Mouse (Mus musculus): Measurements from ENCODE around the gene Hmg20a. TPM values are rescaled to one million over a fixed set of nuclear protein-coding genes. Genes with fewer than 3 reads are reported as not detected.

Gene Hmg20a
- polyA plus RNA-seq, 1 experiment = 0.26 TPM

DNA sequence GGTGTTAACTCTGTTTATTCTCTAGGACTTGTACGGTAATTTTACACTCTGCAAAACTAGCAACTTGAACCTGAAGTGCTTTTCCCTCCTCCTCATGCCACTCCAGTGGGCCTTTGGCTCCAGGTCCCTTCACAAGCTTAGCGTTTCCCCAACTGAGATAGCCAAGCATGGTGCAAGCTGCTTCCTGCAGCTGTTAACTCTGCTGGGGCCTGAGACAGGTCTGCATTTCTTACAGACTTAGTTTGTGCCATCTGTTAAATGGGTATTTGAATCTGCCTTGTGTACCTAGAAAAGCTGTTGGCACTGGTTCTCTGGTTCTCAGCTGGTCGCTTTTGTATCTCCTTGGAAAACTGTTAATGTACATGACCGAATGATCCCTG, 89.3 kb downstream of the Hmg20a start:
- H3K4me3 ChIP-seq (replicated peaks) = no peak overlapping the region
- no peaks in the 10 kb centered on the region for H3K9me3 ChIP-seq (ENCODE audit: control insufficient read depth, low read length)
- H3K27me3 ChIP-seq (ENCODE audit: control insufficient read depth) = peaks cover 14% of the 10 kb centered on the region
- no peaks in the 10 kb centered on the region for H3K36me3 ChIP-seq (ENCODE audit: control insufficient read depth)
- peaks cover 12% of the 10 kb centered on the region for H3K4me1 ChIP-seq (ENCODE audit: control insufficient read depth)
- TF ChIP-seq TAL1 (IDR thresholded peaks at IDR 0.05; ENCODE audit: low read length) = no peak
- TF ChIP-seq GATA1 (IDR thresholded peaks at IDR 0.05; ENCODE audit: low read length) = no peak

DNA sequence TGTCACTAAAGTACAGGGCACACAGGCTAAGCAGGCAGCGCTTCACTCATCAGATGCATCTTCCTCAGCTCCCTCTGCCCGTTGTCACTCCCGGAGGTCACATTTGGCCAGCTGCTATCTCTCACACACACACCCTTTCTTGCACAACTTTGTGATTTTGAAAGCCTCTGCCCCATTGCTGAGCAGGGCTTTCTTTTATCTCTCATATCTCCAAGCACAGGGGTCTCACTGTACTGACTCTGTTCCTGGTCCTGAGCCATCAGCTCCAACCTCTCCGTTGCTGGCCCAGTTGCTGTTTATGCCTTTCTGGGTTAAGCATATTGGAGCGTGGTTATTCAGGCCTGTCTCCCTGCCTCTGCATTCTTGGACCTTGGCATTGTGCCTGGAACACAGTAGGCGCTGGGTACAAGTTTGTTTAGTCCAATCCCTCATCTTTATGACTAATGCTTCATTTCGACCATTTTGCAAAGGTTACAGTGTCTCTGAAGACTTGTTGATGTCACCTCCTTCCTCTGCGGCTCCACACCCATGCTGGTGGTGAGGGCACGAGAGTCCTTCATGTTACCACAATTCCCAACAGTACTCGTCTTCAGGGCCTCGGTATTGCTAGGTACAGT, 90.5 kb downstream of the Hmg20a start:
- no peak for TF ChIP-seq TAL1 (IDR thresholded peaks at IDR 0.05; ENCODE audit: low read length)
- no peak for TF ChIP-seq GATA1 (IDR thresholded peaks at IDR 0.05; ENCODE audit: low read length)
- Histone ChIP-seq H3K36me3 (ENCODE audit: control insufficient read depth) (no peaks in the 10 kb centered on the region), H3K4me1 (ENCODE audit: control insufficient read depth) (peaks cover 12% of the 10 kb centered on the region), H3K27me3 (ENCODE audit: control insufficient read depth) (peaks cover 14% of the 10 kb centered on the region), H3K4me3 (replicated peaks) (no peak overlapping the region), H3K9me3 (ENCODE audit: control insufficient read depth, low read length) (no peaks in the 10 kb centered on the region)

DNA sequence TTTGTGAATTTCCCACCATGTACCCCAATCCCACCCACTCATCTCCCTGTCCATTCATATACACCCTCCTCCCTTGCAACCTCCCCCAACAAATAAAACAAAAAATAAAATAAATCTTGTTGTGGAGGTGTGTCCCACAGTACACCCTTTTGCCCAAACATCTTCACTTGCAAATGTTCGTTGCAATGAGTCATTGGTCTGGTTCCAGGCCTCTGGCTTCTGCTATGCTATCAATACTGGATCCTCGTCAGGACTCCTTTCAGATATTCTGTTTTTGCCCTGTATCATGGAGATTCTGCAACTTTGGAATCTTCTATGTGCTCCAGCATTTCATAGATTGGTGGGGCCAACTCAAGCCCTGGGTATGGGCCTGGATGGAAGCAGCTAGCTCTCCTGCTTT, 91.9 kb downstream of the Hmg20a start:
- Histone ChIP-seq H3K4me1 (ENCODE audit: control insufficient read depth) (peaks cover 12% of the 10 kb centered on the region), H3K9me3 (ENCODE audit: control insufficient read depth, low read length) (no peaks in the 10 kb centered on the region), H3K27me3 (ENCODE audit: control insufficient read depth) (peaks cover 14% of the 10 kb centered on the region), H3K4me3 (replicated peaks) (no peak overlapping the region), H3K36me3 (ENCODE audit: control insufficient read depth) (no peaks in the 10 kb centered on the region)
- TF ChIP-seq GATA1 (IDR thresholded peaks at IDR 0.05; ENCODE audit: low read length) (no peak), TAL1 (IDR thresholded peaks at IDR 0.05; ENCODE audit: low read length) (no peak)

DNA sequence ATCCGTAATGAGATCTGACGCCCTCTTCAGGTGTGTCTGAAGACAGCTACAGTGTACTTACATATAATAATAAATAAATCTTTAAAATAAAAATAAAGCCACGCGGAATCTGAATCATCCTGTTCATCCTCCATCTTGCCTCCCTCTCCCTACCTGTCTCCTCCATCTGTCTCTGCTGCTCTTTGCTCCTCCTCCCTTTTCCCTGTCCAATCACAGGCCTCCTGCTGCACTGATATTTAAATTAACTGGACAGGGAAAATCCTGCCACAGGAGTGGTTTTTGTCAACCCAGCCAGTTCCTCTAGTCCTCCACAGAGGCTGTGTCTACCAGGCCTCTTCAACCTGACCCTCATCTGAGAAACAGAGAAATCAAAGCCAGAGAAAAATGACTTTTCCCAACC, 94.1 kb downstream of the Hmg20a start:
- no peaks in the 10 kb centered on the region for H3K36me3 ChIP-seq (ENCODE audit: control insufficient read depth)
- no peak overlapping the region for H3K4me3 ChIP-seq (replicated peaks)
- no peaks in the 10 kb centered on the region for H3K4me1 ChIP-seq (ENCODE audit: control insufficient read depth)
- H3K27me3 ChIP-seq (ENCODE audit: control insufficient read depth) = peaks cover 3% of the 10 kb centered on the region
- TF ChIP-seq TAL1 (IDR thresholded peaks at IDR 0.05; ENCODE audit: low read length) = no peak
- TF ChIP-seq GATA1 (IDR thresholded peaks at IDR 0.05; ENCODE audit: low read length) = no peak
- H3K9me3 ChIP-seq (ENCODE audit: control insufficient read depth, low read length) = no peaks in the 10 kb centered on the region

DNA sequence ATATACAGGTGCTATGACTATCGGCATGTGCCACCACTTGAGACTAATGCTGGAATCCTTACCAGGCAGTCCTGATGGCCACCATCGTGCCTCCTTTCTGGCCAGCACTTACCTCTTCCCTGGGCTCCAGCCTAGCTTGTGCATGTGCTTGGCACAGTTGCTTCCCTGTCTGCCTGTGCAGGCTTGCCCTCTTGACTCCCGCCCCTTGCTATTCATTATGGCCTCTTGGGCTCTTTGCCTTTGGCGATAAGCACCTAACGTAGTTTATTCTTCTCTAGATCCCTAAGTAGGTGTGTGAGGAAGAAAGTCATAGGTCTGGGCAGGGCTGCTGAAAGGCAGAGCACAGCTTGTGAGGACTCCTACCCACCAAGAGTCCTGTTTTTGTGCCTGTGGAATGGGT, 96.7 kb downstream of the Hmg20a start:
- Histone ChIP-seq H3K36me3 (ENCODE audit: control insufficient read depth) (no peaks in the 10 kb centered on the region), H3K9me3 (ENCODE audit: control insufficient read depth, low read length) (no peaks in the 10 kb centered on the region), H3K4me1 (ENCODE audit: control insufficient read depth) (no peaks in the 10 kb centered on the region), H3K4me3 (replicated peaks) (no peak overlapping the region), H3K27me3 (ENCODE audit: control insufficient read depth) (no peaks in the 10 kb centered on the region)
- TF ChIP-seq GATA1 (IDR thresholded peaks at IDR 0.05; ENCODE audit: low read length) (no peak), TAL1 (IDR thresholded peaks at IDR 0.05; ENCODE audit: low read length) (no peak)

DNA sequence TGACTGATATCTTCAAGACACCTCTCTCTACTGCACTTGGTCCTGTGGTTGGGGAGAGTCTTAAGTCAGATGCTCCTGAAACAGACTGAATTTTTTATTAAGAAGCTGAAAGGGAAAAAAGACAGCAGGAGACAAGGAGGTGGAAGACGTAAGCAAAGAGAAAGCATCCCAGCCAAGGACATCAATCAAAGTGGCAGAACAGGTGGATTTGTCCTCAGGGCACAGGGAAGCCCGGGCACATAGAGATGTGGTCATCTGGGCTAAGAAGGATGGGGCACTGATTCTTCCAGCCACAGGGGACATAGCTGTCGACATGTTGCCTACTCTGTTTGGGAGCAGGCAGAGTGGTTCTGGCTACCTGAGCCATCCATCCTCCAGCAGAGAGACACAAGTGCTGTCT, 97.8 kb downstream of the Hmg20a start:
- Histone ChIP-seq H3K9me3 (ENCODE audit: control insufficient read depth, low read length) (no peaks in the 10 kb centered on the region), H3K4me1 (ENCODE audit: control insufficient read depth) (no peaks in the 10 kb centered on the region)
- TF ChIP-seq GATA1 (IDR thresholded peaks at IDR 0.05; ENCODE audit: low read length) (no peak), TAL1 (IDR thresholded peaks at IDR 0.05; ENCODE audit: low read length) (no peak)

DNA sequence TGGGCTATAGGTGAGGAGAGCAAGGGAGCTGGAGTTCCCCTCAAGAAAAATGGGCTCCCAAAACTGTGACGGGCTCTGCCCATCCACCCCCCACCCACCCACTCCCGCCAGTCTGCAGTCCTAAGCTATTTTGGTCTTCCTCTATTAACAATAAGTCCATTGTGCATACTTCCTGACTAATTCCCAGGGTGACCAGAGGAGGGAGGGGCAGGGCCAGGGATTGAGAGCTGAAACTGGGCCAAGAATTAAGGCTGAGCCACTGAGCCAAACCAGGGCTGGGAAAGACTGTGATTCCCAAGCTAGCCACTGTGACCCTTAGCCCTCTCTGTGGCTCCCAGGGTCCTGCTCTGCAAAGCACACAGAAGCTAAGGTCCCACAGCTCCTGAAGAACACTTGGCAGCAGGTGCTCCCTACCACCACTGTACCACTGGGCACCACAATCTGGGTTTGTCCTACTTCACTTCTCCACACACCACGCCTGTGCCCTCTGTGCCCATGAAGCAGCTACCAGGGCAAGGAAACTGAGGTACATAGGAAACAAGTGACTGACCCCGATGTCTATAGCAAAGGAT, 98.4 kb downstream of the Hmg20a start:
- Histone ChIP-seq H3K4me3 (replicated peaks) (no peak overlapping the region), H3K27me3 (ENCODE audit: control insufficient read depth) (no peaks in the 10 kb centered on the region), H3K4me1 (ENCODE audit: control insufficient read depth) (no peaks in the 10 kb centered on the region), H3K36me3 (ENCODE audit: control insufficient read depth) (no peaks in the 10 kb centered on the region), H3K9me3 (ENCODE audit: control insufficient read depth, low read length) (no peaks in the 10 kb centered on the region)
- TF ChIP-seq TAL1 (IDR thresholded peaks at IDR 0.05; ENCODE audit: low read length) (no peak), GATA1 (IDR thresholded peaks at IDR 0.05; ENCODE audit: low read length) (no peak)

More for the DNA sequence above, 97.8 kb downstream of the Hmg20a start:
- H3K36me3 ChIP-seq (ENCODE audit: control insufficient read depth) = no peaks in the 10 kb centered on the region
- no peak overlapping the region for H3K4me3 ChIP-seq (replicated peaks)
- H3K27me3 ChIP-seq (ENCODE audit: control insufficient read depth) = no peaks in the 10 kb centered on the region

DNA sequence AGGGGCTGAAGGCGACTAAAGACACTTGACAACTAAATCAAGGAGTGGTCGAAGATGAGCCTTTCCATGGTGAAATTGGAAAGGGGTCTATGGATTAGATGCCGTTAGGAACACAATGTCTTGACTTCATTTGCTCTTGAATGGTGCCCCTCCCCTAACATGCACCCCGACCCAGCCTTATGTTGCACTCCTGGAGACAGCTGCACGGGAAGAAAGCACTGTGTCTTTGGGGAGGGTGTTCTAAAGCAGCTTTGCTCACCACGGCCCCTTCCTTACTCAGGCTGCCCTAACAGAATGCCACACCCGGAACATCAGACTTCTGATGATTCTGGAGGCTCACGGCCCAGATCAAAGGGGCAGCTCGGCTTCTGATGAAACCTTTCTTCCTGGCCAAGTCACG, 103.9 kb downstream of the Hmg20a start:
- Histone ChIP-seq H3K27me3 (ENCODE audit: control insufficient read depth) (no peaks in the 10 kb centered on the region), H3K4me1 (ENCODE audit: control insufficient read depth) (no peaks in the 10 kb centered on the region), H3K9me3 (ENCODE audit: control insufficient read depth, low read length) (no peaks in the 10 kb centered on the region), H3K36me3 (ENCODE audit: control insufficient read depth) (no peaks in the 10 kb centered on the region), H3K4me3 (replicated peaks) (no peak overlapping the region)
- TF ChIP-seq GATA1 (IDR thresholded peaks at IDR 0.05; ENCODE audit: low read length) (no peak), TAL1 (IDR thresholded peaks at IDR 0.05; ENCODE audit: low read length) (no peak)

DNA sequence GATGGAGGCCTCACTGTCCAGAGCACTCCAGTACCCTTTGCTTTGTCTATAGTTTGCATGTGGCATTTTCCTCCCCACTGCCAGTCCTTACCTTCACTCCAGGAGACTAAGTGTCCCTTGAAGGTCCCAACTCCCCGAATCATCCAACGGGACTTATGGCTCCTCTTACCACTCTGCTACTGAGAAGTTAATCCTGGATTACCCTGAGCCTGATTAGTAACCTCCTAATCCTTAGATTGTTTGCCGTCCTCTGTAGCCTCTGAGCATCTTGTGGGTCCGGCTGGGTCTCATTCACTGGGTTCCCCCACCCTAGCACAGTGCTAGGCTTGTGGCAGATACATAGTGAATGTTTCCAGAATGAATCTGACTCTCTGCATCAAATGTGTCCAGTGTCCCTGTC, 109.5 kb downstream of the Hmg20a start:
- H3K27me3 ChIP-seq (ENCODE audit: control insufficient read depth) = no peaks in the 10 kb centered on the region
- H3K36me3 ChIP-seq (ENCODE audit: control insufficient read depth) = no peaks in the 10 kb centered on the region
- TF ChIP-seq TAL1 (IDR thresholded peaks at IDR 0.05; ENCODE audit: low read length) (no peak), GATA1 (IDR thresholded peaks at IDR 0.05; ENCODE audit: low read length) (no peak)
- H3K4me3 ChIP-seq (replicated peaks) = no peak overlapping the region
- no peaks in the 10 kb centered on the region for H3K4me1 ChIP-seq (ENCODE audit: control insufficient read depth)
- H3K9me3 ChIP-seq (ENCODE audit: control insufficient read depth, low read length) = no peaks in the 10 kb centered on the region

DNA sequence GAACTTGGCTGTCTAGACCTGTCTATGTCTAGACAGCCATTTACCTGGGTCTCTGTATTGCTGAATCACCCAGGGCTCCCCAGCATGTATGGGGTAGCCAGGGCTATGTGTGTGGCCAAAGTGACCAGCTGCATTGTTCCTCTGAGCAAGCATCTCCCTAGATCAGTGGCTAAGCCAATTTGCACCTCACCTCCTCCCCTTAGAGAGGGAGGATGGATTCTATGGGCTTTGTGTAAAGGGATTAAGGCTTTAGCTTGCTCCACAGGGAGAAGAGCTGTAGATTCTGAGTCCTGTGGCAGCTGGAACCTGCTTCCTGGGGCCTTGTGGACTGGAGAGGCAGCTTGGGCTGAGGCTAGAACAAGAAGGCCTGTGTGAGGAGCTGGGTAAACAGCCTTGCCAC, 113.6 kb downstream of the Hmg20a start:
- Histone ChIP-seq H3K27me3 (ENCODE audit: control insufficient read depth) (no peaks in the 10 kb centered on the region), H3K36me3 (ENCODE audit: control insufficient read depth) (no peaks in the 10 kb centered on the region), H3K9me3 (ENCODE audit: control insufficient read depth, low read length) (no peaks in the 10 kb centered on the region), H3K4me1 (ENCODE audit: control insufficient read depth) (no peaks in the 10 kb centered on the region; the same call in 1 of the 2 replicates), H3K4me3 (replicated peaks) (no peak overlapping the region)
- TF ChIP-seq TAL1 (IDR thresholded peaks at IDR 0.05; ENCODE audit: low read length) (no peak), GATA1 (IDR thresholded peaks at IDR 0.05; ENCODE audit: low read length) (no peak)
